Mouse (Mus musculus): ENCODE measurements around the gene Wdr74. TPM values are rescaled to one million over a fixed set of nuclear protein-coding genes. Genes with fewer than 3 reads are reported as not detected.
A peak's percentile ranks its signal among the peaks of the same experiment; 100 is the strongest.

Gene Wdr74
- total RNA-seq (2021) (10 to 100 TPM; 18.7 to 19.2 TPM), polyA plus RNA-seq (2012; rRNA removed) (15.7 and 18.2 TPM in 2 replicates)
- long read RNA-seq, transcript Wdr74-201 (11 exons, 1,204 nt) = major isoform, 9 of 11 reads
- long read RNA-seq, partial matches to known transcripts = 2 of 11 reads
- long read RNA-seq, other reads (novel, unspliced or antisense) = 0 of 11 reads

GRCm38 (mm10) chr19:8735389-8736159 is at the start of gene Wdr74:
Gene Wdr74 (plus strand): TSS chr19:8735827.
- TF ChIP-seq POLR2A (IDR thresholded peaks at IDR 0.05; ENCODE audit: insufficient read depth, low read depth, low read length) (peak; percentile 90), EP300 (IDR thresholded peaks at IDR 0.05; ENCODE audit: insufficient read depth, low read depth, low read length) (peak; percentile 58; the same call in 1 of the 2 replicates), CTCF (IDR thresholded peaks at IDR 0.05) (no peak)
- peak; percentile 93 to 97 for DNase-seq
- Histone ChIP-seq H3K79me2 (replicated peaks; ENCODE audit: control insufficient read depth, insufficient read depth, low read length) (no peaks in the 10 kb centered on the region), H3K36me3 (ENCODE audit: control insufficient read depth, insufficient read depth, low read length) (no peaks in the 10 kb centered on the region), H3K4me1 (ENCODE audit: control insufficient read depth, insufficient read depth, low read length) (no peaks in the 10 kb centered on the region; the same call in 1 of the 2 replicates), H3K27me3 (ENCODE audit: control insufficient read depth, insufficient read depth, low read length) (no peaks in the 10 kb centered on the region), H3K27ac (peak within 1 kb of the TSS; percentile 88), H3K9ac (ENCODE audit: low read depth, low read length) (peak within 1 kb of the TSS; percentile 65), H3K4me3 (peak within 1 kb of the TSS; percentile 59)
- WGBS = under 1% methylated on average over 32 of the region's 32 CpGs
- intact Hi-C loops (cut with DNase I) = no loop called here

GRCm38 (mm10) chr19:8691871-8692539 is 43.6 kb upstream of the Wdr74 start:
- Histone ChIP-seq H3K27ac (no peak overlapping the region), H3K4me1 (ENCODE audit: control insufficient read depth, insufficient read depth, low read length) (no peaks in the 10 kb centered on the region), H3K4me3 (no peak overlapping the region), H3K79me2 (replicated peaks; ENCODE audit: control insufficient read depth, insufficient read depth, low read length) (no peaks in the 10 kb centered on the region), H3K36me3 (ENCODE audit: control insufficient read depth, insufficient read depth, low read length) (no peaks in the 10 kb centered on the region), H3K27me3 (ENCODE audit: control insufficient read depth, insufficient read depth, low read length) (no peaks in the 10 kb centered on the region), H3K9ac (ENCODE audit: low read depth, low read length) (no peak overlapping the region)
- TF ChIP-seq POLR2A (IDR thresholded peaks at IDR 0.05; ENCODE audit: insufficient read depth, low read depth, low read length) (no peak), EP300 (IDR thresholded peaks at IDR 0.05; ENCODE audit: insufficient read depth, low read depth, low read length) (no peak), CTCF (IDR thresholded peaks at IDR 0.05) (no peak)
- intact Hi-C loops (cut with DNase I) = no loop called here
- WGBS = 43% methylated on average over 9 of the region's 9 CpGs
- no peak for DNase-seq

GRCm38 (mm10) chr19:8692740-8693139 is 42.9 kb upstream of the Wdr74 start:
- H3K9ac ChIP-seq (ENCODE audit: low read depth, low read length) = no peak overlapping the region
- H3K36me3 ChIP-seq (ENCODE audit: control insufficient read depth, insufficient read depth, low read length) = no peaks in the 10 kb centered on the region
- WGBS = 88% methylated on average over 5 of the region's 5 CpGs
- H3K27me3 ChIP-seq (ENCODE audit: control insufficient read depth, insufficient read depth, low read length) = no peaks in the 10 kb centered on the region
- intact Hi-C loops (cut with DNase I) = no loop called here
- TF ChIP-seq EP300 (IDR thresholded peaks at IDR 0.05; ENCODE audit: insufficient read depth, low read depth, low read length) (no peak), CTCF (IDR thresholded peaks at IDR 0.05) (no peak), POLR2A (IDR thresholded peaks at IDR 0.05; ENCODE audit: insufficient read depth, low read depth, low read length) (no peak)
- no peaks in the 10 kb centered on the region for H3K79me2 ChIP-seq (replicated peaks; ENCODE audit: control insufficient read depth, insufficient read depth, low read length)
- no peak overlapping the region for H3K4me3 ChIP-seq
- no peak for DNase-seq
- no peaks in the 10 kb centered on the region for H3K4me1 ChIP-seq (ENCODE audit: control insufficient read depth, insufficient read depth, low read length)
- no peak overlapping the region for H3K27ac ChIP-seq

DNA sequence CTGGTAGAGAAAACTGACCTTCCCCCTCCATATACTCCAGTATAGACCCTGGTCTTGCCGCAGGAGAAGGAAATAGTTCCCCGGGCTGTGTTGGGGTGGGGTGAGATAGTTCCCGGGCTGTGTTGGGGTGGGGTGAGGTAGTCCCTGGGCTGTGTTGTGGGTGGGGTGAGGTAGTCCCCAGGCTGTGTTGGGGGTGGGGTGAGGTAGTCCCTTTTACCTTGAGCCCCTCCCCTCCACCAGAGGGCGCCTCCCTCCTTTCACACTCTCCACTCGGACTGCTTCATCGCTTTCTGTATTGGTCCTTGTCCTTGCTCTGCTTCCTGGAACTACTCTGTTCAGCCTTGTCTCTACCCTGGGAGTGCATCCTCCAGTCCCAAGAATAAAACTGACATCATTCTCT is 40.3 kb upstream of the Wdr74 start:
- no peak overlapping the region for H3K27ac ChIP-seq
- H3K27me3 ChIP-seq (ENCODE audit: control insufficient read depth, insufficient read depth, low read length) = no peaks in the 10 kb centered on the region
- H3K79me2 ChIP-seq (replicated peaks; ENCODE audit: control insufficient read depth, insufficient read depth, low read length) = no peaks in the 10 kb centered on the region
- no peaks in the 10 kb centered on the region for H3K36me3 ChIP-seq (ENCODE audit: control insufficient read depth, insufficient read depth, low read length)
- H3K4me3 ChIP-seq = no peak overlapping the region
- no peaks in the 10 kb centered on the region for H3K4me1 ChIP-seq (ENCODE audit: control insufficient read depth, insufficient read depth, low read length)
- peak; percentile 42 to 47 for DNase-seq
- intact Hi-C loops (cut with DNase I) = no loop called here
- TF ChIP-seq POLR2A (IDR thresholded peaks at IDR 0.05; ENCODE audit: insufficient read depth, low read depth, low read length) = no peak
- TF ChIP-seq CTCF (IDR thresholded peaks at IDR 0.05) = peak; percentile 53
- H3K9ac ChIP-seq (ENCODE audit: low read depth, low read length) = no peak overlapping the region
- 35% methylated on average over 6 of the region's 6 CpGs for WGBS

GRCm38 (mm10) chr19:8699652-8700051 is 36.0 kb upstream of the Wdr74 start:
- Histone ChIP-seq H3K79me2 (replicated peaks; ENCODE audit: control insufficient read depth, insufficient read depth, low read length) (no peaks in the 10 kb centered on the region), H3K4me3 (no peak overlapping the region)
- intact Hi-C loops (cut with DNase I) = no loop called here

More at GRCm38 (mm10) chr19:8699652-8700051, 36.0 kb upstream of the Wdr74 start:
- 79% methylated on average over 9 of the region's 9 CpGs for WGBS
- Histone ChIP-seq H3K27ac (no peak overlapping the region), H3K27me3 (ENCODE audit: control insufficient read depth, insufficient read depth, low read length) (no peaks in the 10 kb centered on the region), H3K9ac (ENCODE audit: low read depth, low read length) (no peak overlapping the region), H3K4me1 (ENCODE audit: control insufficient read depth, insufficient read depth, low read length) (peaks cover 1% of the 10 kb centered on the region; the same call in 1 of the 2 replicates), H3K36me3 (ENCODE audit: control insufficient read depth, insufficient read depth, low read length) (no peaks in the 10 kb centered on the region)
- TF ChIP-seq CTCF (IDR thresholded peaks at IDR 0.05) (no peak), EP300 (IDR thresholded peaks at IDR 0.05; ENCODE audit: insufficient read depth, low read depth, low read length) (no peak), POLR2A (IDR thresholded peaks at IDR 0.05; ENCODE audit: insufficient read depth, low read depth, low read length) (no peak)
- no peak for DNase-seq
